Mouse (Mus musculus): ENCODE measurements around the gene Gm20696.

DNA sequence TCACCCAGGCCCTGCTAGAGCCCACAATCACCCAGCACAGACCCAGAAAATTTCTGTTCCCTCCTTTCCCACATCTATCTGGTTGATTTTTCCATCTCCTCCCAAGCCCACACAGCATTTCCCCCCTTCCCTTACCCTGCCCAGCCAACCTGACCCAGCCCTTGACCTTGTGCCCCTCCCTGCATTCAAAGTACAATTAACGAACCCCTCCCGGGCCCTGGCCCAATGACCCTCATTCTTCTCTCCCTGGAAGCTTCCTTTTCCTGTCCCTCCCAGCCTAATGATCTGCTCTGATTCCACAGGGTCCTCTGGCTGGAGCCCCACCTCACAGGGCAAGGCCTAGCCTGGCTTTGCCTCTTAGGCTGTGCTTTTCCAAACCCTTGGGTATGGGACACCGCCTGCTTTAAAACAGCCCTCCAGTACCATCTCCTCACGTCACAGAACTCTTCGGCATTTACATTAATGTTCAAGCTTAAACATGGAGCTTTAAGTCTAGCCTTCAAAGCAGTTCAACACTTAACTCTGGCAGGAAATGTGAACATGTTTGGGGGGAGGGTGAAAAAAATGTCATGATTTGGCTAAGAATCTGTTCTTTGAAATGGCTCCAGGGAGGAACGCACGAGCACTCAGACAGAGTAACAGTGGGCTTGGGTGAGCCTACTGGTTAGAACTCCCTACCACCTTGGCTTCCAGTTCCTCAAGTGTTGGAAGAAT lies 287.4 kb downstream of the Gm20696 start:
- no peak for TF ChIP-seq POLR2A (IDR thresholded peaks at IDR 0.05; ENCODE audit: extremely low read depth, insufficient read depth, low read length)
- TF ChIP-seq CTCF (IDR thresholded peaks at IDR 0.05; ENCODE audit: extremely low read depth, insufficient read depth, low read length): no peak
